Mouse (Mus musculus): ENCODE measurements around the gene Slc30a1.

GRCm38 (mm10) chr1:191929065-191929464 is 22.5 kb downstream of the Slc30a1 start:
- TF ChIP-seq CTCF (IDR thresholded peaks at IDR 0.05; ENCODE audit: borderline replicate concordance, extremely low read depth, insufficient read depth, insufficient read length) (no peak), POLR2A (IDR thresholded peaks at IDR 0.05; ENCODE audit: borderline replicate concordance, extremely low read depth, insufficient read depth, insufficient read length, poor library complexity, severe bottlenecking) (no peak)

Measured in brain, embryonic 14.5 days (tissue).